Mouse (Mus musculus) kidney, embryonic 16.5 days (tissue): ENCODE results near the gene Mboat2. TPM values are rescaled to one million over a fixed set of nuclear protein-coding genes. Genes with fewer than 3 reads are reported as not detected.

Source experiments
- ATAC-seq: fragments of 200-750 bp; cut with Nextera tagmentation; 2 replicates; pipeline ENCODE4 v1.8.0; 2017; ENCODE audit warnings: moderate TSS enrichment; ENCODE audit not compliant: low FRiP score, low TSS enrichment
- H3K27ac ChIP-seq: fragments of 300-500 bp; sonication (generic); 2 replicates; pipeline ENCODE4 v1.5.1; 2014; ENCODE audit warnings: low read length
- H3K27me3 ChIP-seq: fragments of 300-500 bp; sonication (generic); 2 replicates; pipeline ENCODE4 v1.6.1; 2014; ENCODE audit warnings: low read length, control low read depth, mixed read lengths; ENCODE audit not compliant: insufficient read depth
- H3K36me3 ChIP-seq: fragments of 300-500 bp; sonication (generic); 2 replicates; pipeline ENCODE4 v1.6.1; 2014; ENCODE audit warnings: low read length, control low read depth, mixed read lengths; ENCODE audit not compliant: insufficient read depth
- H3K4me1 ChIP-seq: fragments of 300-500 bp; sonication (generic); 2 replicates; pipeline ENCODE4 v1.6.1; 2014; ENCODE audit warnings: low read length, control low read depth, mixed read lengths; ENCODE audit not compliant: insufficient read depth
- H3K4me2 ChIP-seq: fragments of 300-500 bp; sonication (generic); replicated peaks from 2 replicates; pipeline ENCODE4 v1.6.1; 2014; ENCODE audit warnings: low read depth, low read length
- H3K4me3 ChIP-seq: fragments of 300-500 bp; sonication (generic); 2 replicates; pipeline ENCODE4 v1.5.1; 2014; ENCODE audit warnings: mild to moderate bottlenecking, low read length
- H3K9ac ChIP-seq: fragments of 300-500 bp; sonication (generic); replicated peaks from 2 replicates; pipeline ENCODE4 v1.6.1; 2014; ENCODE audit warnings: low read length
- H3K9me3 ChIP-seq: fragments of 300-500 bp; sonication (generic); 2 replicates; pipeline ENCODE4 v1.6.1; 2016; ENCODE audit warnings: low read length, control low read depth
- WGBS: fragments of 180-500 bp; shearing (Covaris S2); extraction: QIAGEN DNeasy Blood & Tissue Kit; methylation state at CpG from one replicate; pipeline ENCODE4 v1.1.7; 2014; 5-methylcytosine and 5-hydroxymethylcytosine counted together
- polyA plus RNA-seq: library from polyadenylated mRNA; unstranded; fragments of >200 nt; fragmentation: Nextera tagmentation; extraction: Ambion mirVana; gene quantifications from 2 replicates; pipeline ENCODE4 v1.2.1, GENCODE M21; 2015

Gene Mboat2
- polyA plus RNA-seq, 1 experiment from 2014 or later: 44.7 TPM

DNA sequence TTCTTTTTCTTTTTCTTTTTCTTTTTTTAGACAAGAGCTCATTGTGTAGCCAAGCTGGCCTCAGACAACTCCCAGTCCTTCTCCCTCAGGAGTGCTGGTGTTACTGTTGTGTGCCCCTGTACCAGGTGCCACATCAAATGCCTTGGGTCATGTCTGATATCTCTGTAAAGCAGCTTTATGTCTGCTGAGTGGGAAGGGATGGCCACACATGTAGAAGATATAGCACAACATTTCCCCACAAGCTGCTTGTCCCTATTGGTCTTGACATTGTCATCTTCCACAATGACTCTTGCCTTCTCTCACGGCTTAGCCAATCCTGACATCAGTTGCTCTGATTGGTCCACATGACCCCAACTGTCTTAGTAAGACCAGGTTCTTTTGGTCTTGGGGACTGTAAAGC, 45.2 kb downstream of the Mboat2 start:
- H3K4me2 ChIP-seq: no peak overlapping the region
- no peaks in the 10 kb centered on the region for H3K27me3 ChIP-seq
- no peak overlapping the region for H3K9ac ChIP-seq
- H3K4me3 ChIP-seq: no peak overlapping the region
- H3K27ac ChIP-seq: no peak overlapping the region
- 79% methylated on average over 1 of the region's 1 CpGs for WGBS
- no peak for ATAC-seq
- H3K4me1 ChIP-seq: peaks cover 34% of the 10 kb centered on the region
- no peaks in the 10 kb centered on the region for H3K36me3 ChIP-seq
- H3K9me3 ChIP-seq: no peaks in the 10 kb centered on the region

DNA sequence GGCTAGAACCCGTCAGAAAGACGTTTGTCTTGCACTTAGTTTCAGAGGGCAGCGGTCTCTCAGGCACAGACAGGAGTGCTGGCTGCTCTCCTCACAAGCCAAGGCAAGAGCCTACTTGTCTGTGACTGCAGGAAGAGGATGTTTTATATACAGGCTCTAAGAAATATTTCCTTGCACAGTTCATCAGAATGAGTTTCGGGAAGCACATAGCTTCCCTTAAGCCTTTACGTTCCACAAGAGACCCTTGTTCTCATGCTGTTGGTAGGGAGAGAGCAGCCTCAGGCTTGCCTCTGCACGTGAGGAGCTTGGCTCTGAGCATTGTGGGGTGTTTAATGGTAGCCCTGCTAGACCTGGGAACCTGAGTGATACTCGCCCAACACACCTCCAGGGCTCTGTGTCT, 46.6 kb downstream of the Mboat2 start:
- WGBS: 46% methylated on average over 7 of the region's 7 CpGs
- peaks cover 27% of the 10 kb centered on the region for H3K4me1 ChIP-seq
- no peaks in the 10 kb centered on the region for H3K27me3 ChIP-seq
- ATAC-seq: 0 out of 2 replicates have a peak, but pooled peaks have one; percentile 7
- H3K27ac ChIP-seq: no peak overlapping the region
- H3K4me3 ChIP-seq: no peak overlapping the region
- H3K9me3 ChIP-seq: no peaks in the 10 kb centered on the region
- no peaks in the 10 kb centered on the region for H3K36me3 ChIP-seq
- no peak overlapping the region for H3K9ac ChIP-seq
- no peak overlapping the region for H3K4me2 ChIP-seq

- Histone ChIP-seq H3K36me3 (0 out of 2 replicates have a peak, but pooled peaks cover under 1% of the 10 kb centered on the region), H3K4me3 (no peak overlapping the region), H3K27ac (no peak overlapping the region), H3K4me1 (peaks cover 27% of the 10 kb centered on the region), H3K4me2 (no peak overlapping the region), H3K9ac (no peak overlapping the region), H3K9me3 (no peaks in the 10 kb centered on the region), H3K27me3 (no peaks in the 10 kb centered on the region)
- WGBS: 81% methylated on average over 6 of the region's 6 CpGs
- ATAC-seq: no peak
Observed at GRCm38 (mm10) chr12:24878090-24878489, 47.4 kb downstream of the Mboat2 start.

DNA sequence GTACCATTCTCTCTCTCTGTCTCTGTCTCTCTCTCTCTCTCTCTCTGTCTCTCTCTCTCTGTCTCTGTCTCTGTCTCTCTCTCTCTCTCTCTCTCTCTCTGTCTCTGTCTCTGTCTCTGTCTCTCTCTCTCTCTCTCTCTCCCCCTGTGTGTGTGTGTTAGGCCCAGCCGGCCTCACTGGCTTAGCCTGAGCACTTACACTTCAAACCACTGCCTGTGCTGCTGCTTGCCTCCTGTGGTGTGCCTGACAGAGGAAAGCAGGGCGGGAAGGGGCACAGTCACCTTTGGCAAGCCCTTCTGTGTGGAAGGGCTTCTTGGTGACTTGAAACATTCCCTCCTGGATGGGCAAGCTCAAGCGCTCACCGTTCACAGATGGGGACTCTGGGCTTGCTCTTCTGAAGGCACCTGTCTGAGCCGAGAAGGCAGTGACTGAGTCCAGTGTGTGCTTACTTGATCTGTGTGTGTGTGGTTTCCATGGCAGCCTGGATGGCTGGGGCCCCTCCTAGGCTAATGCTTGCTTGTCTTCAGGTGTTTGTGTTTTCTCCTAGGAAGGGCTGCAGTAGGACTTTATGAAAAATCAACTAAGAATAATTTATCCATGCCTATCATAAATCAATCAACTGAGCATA, 48.2 kb downstream of the Mboat2 start:
- peaks cover 8% of the 10 kb centered on the region; the same call in 1 of the 2 replicates for H3K36me3 ChIP-seq
- H3K4me3 ChIP-seq: no peak overlapping the region
- no peak overlapping the region for H3K4me2 ChIP-seq
- no peak overlapping the region for H3K9ac ChIP-seq
- H3K9me3 ChIP-seq: no peaks in the 10 kb centered on the region
- 56% methylated on average over 5 of the region's 5 CpGs for WGBS
- H3K4me1 ChIP-seq: peaks cover 27% of the 10 kb centered on the region
- peak; percentile 76 for ATAC-seq
- no peaks in the 10 kb centered on the region for H3K27me3 ChIP-seq
- no peak overlapping the region for H3K27ac ChIP-seq

- peaks cover 27% of the 10 kb centered on the region for H3K4me1 ChIP-seq
- no peak overlapping the region for H3K4me3 ChIP-seq
- no peak for ATAC-seq
- no peak overlapping the region for H3K27ac ChIP-seq
- H3K9me3 ChIP-seq: no peaks in the 10 kb centered on the region
- no peak overlapping the region for H3K4me2 ChIP-seq
- peaks cover 15% of the 10 kb centered on the region for H3K36me3 ChIP-seq
- H3K27me3 ChIP-seq: no peaks in the 10 kb centered on the region
- 65% methylated on average over 10 of the region's 10 CpGs for WGBS
- no peak overlapping the region for H3K9ac ChIP-seq
Observed at GRCm38 (mm10) chr12:24879613-24880029, 48.9 kb downstream of the Mboat2 start.

DNA sequence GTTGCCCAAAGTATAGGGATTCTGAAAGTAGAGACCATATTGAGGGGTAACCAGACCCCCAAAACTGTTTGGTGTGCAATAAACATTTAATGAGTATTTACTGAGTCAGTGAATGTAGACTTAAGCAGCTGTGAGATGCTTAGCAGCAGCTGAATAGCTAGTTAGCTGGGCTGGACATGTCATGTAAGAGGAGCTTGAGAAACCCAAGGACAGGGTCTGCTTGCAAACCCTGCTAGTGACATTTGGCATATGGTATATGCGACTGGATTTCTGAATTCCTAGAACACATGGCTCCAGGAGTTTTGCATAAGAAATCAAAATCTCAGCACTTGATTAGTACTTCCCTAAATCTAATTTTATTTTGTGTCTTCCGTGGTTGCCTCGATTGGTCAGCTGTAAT, 52.6 kb downstream of the Mboat2 start:
- Histone ChIP-seq H3K9me3 (no peaks in the 10 kb centered on the region), H3K4me2 (no peak overlapping the region), H3K4me3 (no peak overlapping the region), H3K36me3 (peaks cover 19% of the 10 kb centered on the region), H3K4me1 (peaks cover 13% of the 10 kb centered on the region), H3K9ac (no peak overlapping the region), H3K27me3 (no peaks in the 10 kb centered on the region), H3K27ac (no peak overlapping the region)
- no peak for ATAC-seq
- WGBS: 93% methylated on average over 3 of the region's 3 CpGs

GRCm38 (mm10) chr12:24886800-24887199, 56.1 kb downstream of the Mboat2 start:
- ATAC-seq: no peak

DNA sequence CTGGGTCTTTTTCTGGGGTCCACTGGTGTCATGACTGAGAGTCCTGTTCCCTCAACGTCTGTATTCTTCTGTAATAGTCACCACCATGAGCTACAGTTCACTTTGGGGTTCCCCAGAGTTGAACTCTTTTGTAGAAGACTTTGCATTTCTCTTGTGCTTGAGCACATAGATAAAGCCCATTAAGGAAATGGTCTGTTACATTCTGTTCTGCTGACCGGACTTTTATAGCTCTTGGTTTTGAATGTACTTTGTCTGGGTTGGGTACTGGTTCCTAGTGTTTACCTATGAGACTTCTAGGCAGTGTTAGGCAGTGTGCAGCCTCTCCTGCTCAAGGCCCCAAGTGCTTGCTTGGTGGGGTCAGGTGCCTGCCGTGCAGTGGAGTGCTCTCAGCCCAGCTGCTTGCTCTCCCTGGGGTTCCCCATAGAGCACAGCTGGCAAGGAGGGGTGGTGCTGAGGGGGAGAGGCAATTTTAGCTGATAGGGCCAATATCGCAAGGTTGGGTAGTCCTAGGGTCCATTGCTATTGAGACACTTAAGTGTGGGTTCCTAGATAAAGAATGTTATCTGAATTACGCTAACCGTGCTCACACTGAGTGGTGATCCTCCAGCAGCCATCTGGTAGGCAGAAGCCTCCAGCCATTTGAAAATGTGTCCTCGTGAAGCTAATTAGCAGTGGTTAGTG, 58.8 kb downstream of the Mboat2 start:
- ATAC-seq: peak; percentile 56; the same call in 1 of the 2 replicates
- Histone ChIP-seq H3K4me3 (no peak overlapping the region), H3K9ac (no peak overlapping the region), H3K36me3 (peaks cover 5% of the 10 kb centered on the region; the same call in 1 of the 2 replicates), H3K9me3 (no peaks in the 10 kb centered on the region), H3K4me1 (peaks cover 13% of the 10 kb centered on the region), H3K27ac (no peak overlapping the region), H3K4me2 (no peak overlapping the region), H3K27me3 (no peaks in the 10 kb centered on the region)
- WGBS: 78% methylated on average over 7 of the region's 7 CpGs

More at GRCm38 (mm10) chr12:24886800-24887199, 56.1 kb downstream of the Mboat2 start:
- no peaks in the 10 kb centered on the region for H3K27me3 ChIP-seq
- H3K36me3 ChIP-seq: peaks cover 19% of the 10 kb centered on the region
- H3K9me3 ChIP-seq: no peaks in the 10 kb centered on the region
- no peak overlapping the region for H3K4me2 ChIP-seq
- H3K27ac ChIP-seq: no peak overlapping the region
- H3K9ac ChIP-seq: no peak overlapping the region
- H3K4me3 ChIP-seq: no peak overlapping the region
- H3K4me1 ChIP-seq: 0 out of 2 replicates have a peak, but pooled peaks cover 3% of the 10 kb centered on the region

- Histone ChIP-seq H3K27ac (no peak overlapping the region), H3K27me3 (no peaks in the 10 kb centered on the region), H3K9ac (no peak overlapping the region), H3K4me3 (no peak overlapping the region), H3K4me2 (no peak overlapping the region), H3K36me3 (peaks cover 4% of the 10 kb centered on the region; the same call in 1 of the 2 replicates), H3K9me3 (no peaks in the 10 kb centered on the region), H3K4me1 (peaks cover 13% of the 10 kb centered on the region)
- no peak for ATAC-seq
- WGBS: 81% methylated on average over 2 of the region's 2 CpGs
Observed at GRCm38 (mm10) chr12:24890158-24890557, 59.5 kb downstream of the Mboat2 start.
